Mouse (Mus musculus) liver, embryonic 14.5 days (tissue): ENCODE results near the gene Krba1. TPM values are rescaled to one million over a fixed set of nuclear protein-coding genes. Genes with fewer than 3 reads are reported as not detected.

Experiments
- ATAC-seq: fragments of 200-750 bp; cut with Nextera tagmentation; 2 replicates; pipeline ENCODE4 v1.8.0; 2017; ENCODE audit warnings: moderate number of reproducible peaks, mild to moderate bottlenecking, moderate library complexity; ENCODE audit not compliant: insufficient read depth
- DNase-seq, 3 experiments: peaks; one replicate each; pipeline ENCODE4 v3.0.0-alpha.2; 2012 to 2013; ENCODE audit warnings: low read depth in 3 of 3, low spot score in 3 of 3
- H3K27ac ChIP-seq: fragments of 300-500 bp; sonication (generic); 2 replicates; pipeline ENCODE4 v1.5.1; 2014; ENCODE audit warnings: moderate library complexity, mild to moderate bottlenecking, control low read depth, inconsistent platforms
- H3K27me3 ChIP-seq: fragments of 300-500 bp; sonication (generic); 2 replicates; pipeline ENCODE4 v1.6.1; 2014; ENCODE audit warnings: mild to moderate bottlenecking, low read length, moderate library complexity; ENCODE audit not compliant: control insufficient read depth, insufficient read depth
- H3K36me3 ChIP-seq: fragments of 300-500 bp; sonication (generic); replicated peaks from 2 replicates; pipeline ENCODE4 v1.6.1; 2014; ENCODE audit warnings: low read depth; ENCODE audit not compliant: control insufficient read depth, insufficient read depth
- H3K4me1 ChIP-seq, 2 experiments: fragments of 200-500 bp in 1 of 2; fragments of 300-500 bp in 1 of 2; sonication (generic) in 1 of 2; replicated peaks; 2 replicates each; pipeline ENCODE4 v1.6.1; 2012 to 2014; ENCODE audit warnings: antibody characterized with exemption in 1 of 2, inconsistent platforms in 1 of 2, low read length in 1 of 2; ENCODE audit not compliant: control insufficient read depth in 2 of 2, insufficient read depth in 2 of 2
- H3K4me2 ChIP-seq: fragments of 300-500 bp; sonication (generic); 2 replicates; pipeline ENCODE4 v1.6.1; 2014; ENCODE audit warnings: low read depth, mild to moderate bottlenecking, control low read depth, moderate library complexity
- H3K4me3 ChIP-seq, 2 experiments: fragments of 200-500 bp in 1 of 2; fragments of 300-500 bp in 1 of 2; sonication (generic) in 1 of 2; 2 replicates each; pipeline ENCODE4 v1.5.1; 2012 to 2014; ENCODE audit warnings: low read depth in 2 of 2, low read length in 2 of 2, mild to moderate bottlenecking in 2 of 2, control low read depth in 1 of 2, inconsistent platforms in 1 of 2, moderate library complexity in 1 of 2; ENCODE audit not compliant: insufficient read depth in 1 of 2
- H3K9ac ChIP-seq: fragments of 300-500 bp; sonication (generic); replicated peaks from 2 replicates; pipeline ENCODE4 v1.6.1; 2014; ENCODE audit warnings: mild to moderate bottlenecking, control low read depth, moderate library complexity
- H3K9me3 ChIP-seq: fragments of 300-500 bp; sonication (generic); 2 replicates; pipeline ENCODE4 v1.6.1; 2016; ENCODE audit warnings: low read length, mixed read lengths; ENCODE audit not compliant: control insufficient read depth
- CTCF ChIP-seq: IDR thresholded peaks from 2 replicates; pipeline ENCODE4 v1.5.1; 2016; ENCODE audit warnings: antibody characterized with exemption, low read depth, control low read depth
- EP300 ChIP-seq: IDR thresholded peaks from 2 replicates; pipeline ENCODE4 v1.6.1; 2016; ENCODE audit warnings: antibody characterized with exemption, low read depth
- WGBS: fragments of 180-500 bp; shearing (Covaris S2); extraction: QIAGEN DNeasy Blood & Tissue Kit; methylation state at CpG from one replicate; pipeline ENCODE4 v1.1.7; 2014; ENCODE audit not compliant: insufficient replicate concordance; 5-methylcytosine and 5-hydroxymethylcytosine counted together
- polyA plus RNA-seq, 2 experiments: library from polyadenylated mRNA; depleted of rRNA in 1 of 2; stranded (reverse) in 1 of 2; unstranded in 1 of 2; fragments of >200 nt; fragmentation: Nextera tagmentation in 1 of 2; extraction: Ambion mirVana in 1 of 2; gene quantifications; 2 replicates each; pipeline versions ENCODE4 v1.2.1 to v1.2.3; 2012 to 2014

Krba1 gene
- polyA plus RNA-seq, 2 experiments = 0.94 to 1.6 TPM

- TF ChIP-seq CTCF (no peak), EP300 (no peak)
- Histone ChIP-seq H3K4me2 (no peak overlapping the region), H3K4me3 (no peak overlapping the region), H3K9ac (no peak overlapping the region), H3K9me3 (no peaks in the 10 kb centered on the region), H3K27me3 (no peaks in the 10 kb centered on the region), H3K36me3 (no peaks in the 10 kb centered on the region), H3K27ac (no peak overlapping the region), H3K4me1 (peaks cover 0 to 10% of the 10 kb centered on the region in 2 experiments; a peak in 2 of 4 replicates)
- no peak for ATAC-seq
- WGBS = 44% methylated on average over 12 of the region's 12 CpGs
- no peak for DNase-seq
These were observed 37.8 kb downstream of the Krba1 start for GRCm38 (mm10) chr6:48432893-48433816.

GRCm38 (mm10) chr6:48434651-48435050 is 39.3 kb downstream of the Krba1 start:
- no peaks in the 10 kb centered on the region for H3K36me3 ChIP-seq
- no peak overlapping the region for H3K27ac ChIP-seq
- no peaks in the 10 kb centered on the region for H3K9me3 ChIP-seq
- TF ChIP-seq EP300 (no peak), CTCF (no peak)
- H3K9ac ChIP-seq = no peak overlapping the region
- no peak for DNase-seq
- H3K27me3 ChIP-seq = no peaks in the 10 kb centered on the region
- H3K4me1 ChIP-seq = peaks cover 0 to 10% of the 10 kb centered on the region in 2 experiments; a peak in 2 of 4 replicates
- H3K4me3 ChIP-seq = no peak overlapping the region
- WGBS = 54% methylated on average over 6 of the region's 6 CpGs
- no peak overlapping the region for H3K4me2 ChIP-seq
- no peak for ATAC-seq

- TF ChIP-seq EP300 = no peak
- no peak for TF ChIP-seq CTCF
- Histone ChIP-seq H3K27ac (no peak overlapping the region), H3K4me2 (no peak overlapping the region), H3K36me3 (no peaks in the 10 kb centered on the region), H3K4me3 (no peak overlapping the region), H3K4me1 (peaks cover 0 to 10% of the 10 kb centered on the region in 2 experiments; a peak in 2 of 4 replicates), H3K9ac (no peak overlapping the region), H3K9me3 (no peaks in the 10 kb centered on the region), H3K27me3 (no peaks in the 10 kb centered on the region)
- ATAC-seq (no peak), DNase-seq (no peak)
- 58% methylated on average over 5 of the region's 5 CpGs for WGBS
These were observed 39.7 kb downstream of the Krba1 start for GRCm38 (mm10) chr6:48435111-48435510.

GRCm38 (mm10) chr6:48435706-48436349 is 40.4 kb downstream of the Krba1 start:
- Histone ChIP-seq H3K36me3 (no peaks in the 10 kb centered on the region), H3K4me3 (no peak overlapping the region)
- no peak for DNase-seq

More at GRCm38 (mm10) chr6:48435706-48436349, 40.4 kb downstream of the Krba1 start:
- Histone ChIP-seq H3K9ac (no peak overlapping the region), H3K27ac (no peak overlapping the region), H3K4me2 (no peak overlapping the region), H3K4me1 (peaks cover 0 to 10% of the 10 kb centered on the region in 2 experiments; a peak in 2 of 4 replicates), H3K9me3 (no peaks in the 10 kb centered on the region), H3K27me3 (no peaks in the 10 kb centered on the region)
- ATAC-seq = no peak
- no peak for TF ChIP-seq EP300
- TF ChIP-seq CTCF = no peak
- 59% methylated on average over 5 of the region's 5 CpGs for WGBS
